Mouse (Mus musculus): ENCODE results near the gene Tbc1d14. TPM values are rescaled to one million over a fixed set of nuclear protein-coding genes. Genes with fewer than 3 reads are reported as not detected.

Tbc1d14 gene
- total and polyA plus RNA-seq, 2 experiments from 2014 or later = 3.9 to 8.3 TPM

- no peak for ATAC-seq (ENCODE audit: insufficient read depth, low read depth)
- H3K9me3 ChIP-seq (replicated peaks; ENCODE audit: control insufficient read depth, low read length) = no peaks in the 10 kb centered on the region
- 12% methylated on average over 8 of the region's 8 CpGs for WGBS
- no peaks in the 10 kb centered on the region for H3K27me3 ChIP-seq (ENCODE audit: control insufficient read depth, insufficient read depth, low read length)
- peak overlapping the region; percentile 80; the same call in 1 of the 2 replicates for H3K27ac ChIP-seq (ENCODE audit: low read depth)
- peak overlapping the region; percentile 80 for H3K9ac ChIP-seq (replicated peaks; ENCODE audit: low read depth, low read length)
- peak overlapping the region; percentile 79 for H3K4me2 ChIP-seq (ENCODE audit: low read depth, low read length)
- no peak for TF ChIP-seq EP300 (IDR thresholded peaks at IDR 0.05; ENCODE audit: low read depth)
- H3K4me3 ChIP-seq (ENCODE audit: low read depth, low read length) = peak overlapping the region; percentile 82
- peaks cover 17% of the 10 kb centered on the region for H3K36me3 ChIP-seq (replicated peaks; ENCODE audit: control insufficient read depth, insufficient read depth, low read length)
- H3K4me1 ChIP-seq (ENCODE audit: control insufficient read depth, insufficient read depth) = peaks cover 12% of the 10 kb centered on the region; the same call in 1 of the 2 replicates
- no peak for DNase-seq (ENCODE audit: low spot score)
These were observed 127.2 kb downstream of the Tbc1d14 start for GRCm38 (mm10) chr5:36465889-36466288.

DNA sequence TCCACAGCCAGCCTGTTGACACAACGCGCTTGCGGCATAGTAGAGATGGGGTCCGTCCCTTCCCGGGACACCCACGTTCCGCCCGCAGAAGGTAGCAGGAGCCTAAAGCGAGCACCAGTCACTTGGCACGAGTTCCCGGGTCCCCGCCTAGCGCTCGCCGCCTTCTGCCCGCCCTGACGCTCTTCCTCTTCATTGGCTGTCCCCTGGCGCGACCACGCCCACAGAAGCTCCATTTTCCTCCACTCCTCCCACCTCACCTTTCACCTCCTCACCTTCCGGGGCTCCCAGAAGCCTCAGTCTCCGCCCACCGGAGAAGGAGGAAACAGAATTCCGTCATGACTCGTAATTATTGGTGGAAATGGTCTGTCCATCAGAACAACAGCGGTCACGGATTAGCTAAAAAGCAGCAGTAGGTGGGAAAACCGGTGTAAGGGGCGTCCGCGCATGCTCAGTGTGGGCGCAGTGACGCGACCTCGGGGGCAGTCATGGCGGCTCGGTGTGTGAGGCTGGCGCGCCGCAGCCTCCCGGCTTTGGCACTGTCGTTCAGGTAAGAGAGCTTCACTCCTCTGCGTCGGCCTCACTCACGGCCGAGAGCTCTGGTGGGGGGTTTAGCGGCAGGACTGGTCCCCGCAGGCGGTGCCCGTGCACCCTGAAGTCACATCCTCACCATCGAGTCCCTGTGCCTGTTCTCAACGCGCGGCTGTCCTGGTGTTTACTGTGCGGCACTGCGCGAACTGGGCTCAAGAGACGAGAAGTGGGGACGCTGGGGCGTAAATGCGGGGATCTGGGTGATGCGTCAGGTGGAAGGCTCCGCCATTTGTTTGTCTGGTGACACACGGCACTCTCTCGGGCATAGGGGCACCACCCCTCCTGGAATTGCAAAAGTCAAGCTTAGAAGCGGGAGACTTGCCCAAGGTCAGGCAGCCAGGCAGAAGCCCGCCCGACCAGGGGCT is 128.1 kb downstream of the Tbc1d14 start, which contains the start of gene Grpel1:
Gene Grpel1, plus strand, starts transcription at position 290 of the 953 bp plus-strand sequence.
- DNase-seq (ENCODE audit: low spot score) = peak; percentile 100

DNA sequence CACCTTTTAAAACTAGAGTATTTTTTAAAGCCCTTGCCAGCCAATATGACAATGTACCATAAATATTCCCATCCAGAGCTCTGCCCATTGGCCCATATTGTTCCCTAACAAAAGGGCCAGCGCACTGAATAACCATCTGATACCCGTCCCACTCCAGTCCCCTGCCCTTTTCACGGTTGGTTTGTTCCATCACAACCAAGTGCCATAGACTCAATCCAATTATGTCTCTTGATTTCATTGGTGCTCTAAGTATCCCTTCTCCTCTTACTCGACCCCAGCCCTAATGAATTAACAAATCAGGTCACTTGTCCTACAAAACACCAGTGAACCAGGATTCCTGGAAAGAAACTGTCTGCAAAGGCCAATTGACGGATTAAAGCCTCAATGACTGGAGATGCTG is 129.7 kb downstream of the Tbc1d14 start:
- ATAC-seq (ENCODE audit: insufficient read depth, low read depth) = no peak
- Histone ChIP-seq H3K27ac (ENCODE audit: low read depth) (no peak overlapping the region), H3K9ac (replicated peaks; ENCODE audit: low read depth, low read length) (no peak overlapping the region), H3K4me1 (ENCODE audit: control insufficient read depth, insufficient read depth) (peaks cover 12% of the 10 kb centered on the region; the same call in 1 of the 2 replicates), H3K9me3 (replicated peaks; ENCODE audit: control insufficient read depth, low read length) (no peaks in the 10 kb centered on the region), H3K27me3 (ENCODE audit: control insufficient read depth, insufficient read depth, low read length) (no peaks in the 10 kb centered on the region), H3K4me3 (ENCODE audit: low read depth, low read length) (no peak overlapping the region), H3K36me3 (replicated peaks; ENCODE audit: control insufficient read depth, insufficient read depth, low read length) (no peaks in the 10 kb centered on the region), H3K4me2 (ENCODE audit: low read depth, low read length) (no peak overlapping the region)
- no peak for DNase-seq (ENCODE audit: low spot score)
- TF ChIP-seq CTCF (IDR thresholded peaks at IDR 0.05; ENCODE audit: low read depth) = no peak
- no peak for TF ChIP-seq EP300 (IDR thresholded peaks at IDR 0.05; ENCODE audit: low read depth)
- WGBS = 62% methylated on average over 5 of the region's 5 CpGs

More for the DNA sequence above, 128.1 kb downstream of the Tbc1d14 start, which contains the start of gene Grpel1:
- H3K9ac ChIP-seq (replicated peaks; ENCODE audit: low read depth, low read length) = peak within 1 kb of the TSS; percentile 80
- under 1% methylated on average over 68 of the region's 68 CpGs for WGBS
- peak within 1 kb of the TSS; percentile 89 for H3K4me2 ChIP-seq (ENCODE audit: low read depth, low read length)
- peak within 1 kb of the TSS; percentile 82 for H3K4me3 ChIP-seq (ENCODE audit: low read depth, low read length)
- no peak for TF ChIP-seq EP300 (IDR thresholded peaks at IDR 0.05; ENCODE audit: low read depth)
- no peak for TF ChIP-seq CTCF (IDR thresholded peaks at IDR 0.05; ENCODE audit: low read depth)
- H3K4me1 ChIP-seq (ENCODE audit: control insufficient read depth, insufficient read depth) = peaks cover 12% of the 10 kb centered on the region; the same call in 1 of the 2 replicates
- peak within 1 kb of the TSS; percentile 80 for H3K27ac ChIP-seq (ENCODE audit: low read depth)
- H3K27me3 ChIP-seq (ENCODE audit: control insufficient read depth, insufficient read depth, low read length) = no peaks in the 10 kb centered on the region
- ATAC-seq (ENCODE audit: insufficient read depth, low read depth) = peak; percentile 94
- H3K36me3 ChIP-seq (replicated peaks; ENCODE audit: control insufficient read depth, insufficient read depth, low read length) = peaks cover 9% of the 10 kb centered on the region
- H3K9me3 ChIP-seq (replicated peaks; ENCODE audit: control insufficient read depth, low read length) = no peaks in the 10 kb centered on the region

DNA sequence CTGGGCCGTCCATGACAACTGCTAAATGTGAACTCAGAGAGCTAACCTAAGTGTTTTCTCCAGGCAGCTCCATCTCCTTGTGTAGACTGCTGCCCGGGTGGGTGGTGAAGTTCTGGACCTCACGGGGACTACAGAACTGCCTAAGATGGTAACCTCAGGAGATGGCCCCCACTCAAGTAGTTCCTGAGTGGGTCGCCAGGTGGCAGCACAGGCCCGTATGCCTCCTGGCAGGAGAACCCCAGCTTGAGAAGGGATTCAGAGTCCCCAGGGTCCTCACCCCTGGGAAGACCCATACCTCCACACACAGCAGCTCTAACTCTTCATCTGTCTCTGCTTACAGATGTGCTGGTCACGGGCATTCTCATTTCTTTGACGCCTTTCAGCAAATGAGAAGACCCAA is 130.3 kb downstream of the Tbc1d14 start:
- DNase-seq (ENCODE audit: low spot score) = no peak
- Histone ChIP-seq H3K4me2 (ENCODE audit: low read depth, low read length) (no peak overlapping the region), H3K9me3 (replicated peaks; ENCODE audit: control insufficient read depth, low read length) (no peaks in the 10 kb centered on the region), H3K27me3 (ENCODE audit: control insufficient read depth, insufficient read depth, low read length) (0 out of 2 replicates have a peak, but pooled peaks cover 4% of the 10 kb centered on the region), H3K4me1 (ENCODE audit: control insufficient read depth, insufficient read depth) (peaks cover 12% of the 10 kb centered on the region; the same call in 1 of the 2 replicates), H3K36me3 (replicated peaks; ENCODE audit: control insufficient read depth, insufficient read depth, low read length) (no peaks in the 10 kb centered on the region), H3K27ac (ENCODE audit: low read depth) (no peak overlapping the region), H3K9ac (replicated peaks; ENCODE audit: low read depth, low read length) (no peak overlapping the region), H3K4me3 (ENCODE audit: low read depth, low read length) (no peak overlapping the region)
- ATAC-seq (ENCODE audit: insufficient read depth, low read depth) = no peak
- TF ChIP-seq CTCF (IDR thresholded peaks at IDR 0.05; ENCODE audit: low read depth) = peak; percentile 78
- TF ChIP-seq EP300 (IDR thresholded peaks at IDR 0.05; ENCODE audit: low read depth) = no peak
- 17% methylated on average over 7 of the region's 7 CpGs for WGBS

- H3K9ac ChIP-seq (replicated peaks; ENCODE audit: low read depth, low read length) = no peak overlapping the region
- TF ChIP-seq CTCF (IDR thresholded peaks at IDR 0.05; ENCODE audit: low read depth) = no peak
- no peak for TF ChIP-seq EP300 (IDR thresholded peaks at IDR 0.05; ENCODE audit: low read depth)
- H3K36me3 ChIP-seq (replicated peaks; ENCODE audit: control insufficient read depth, insufficient read depth, low read length) = no peaks in the 10 kb centered on the region
- no peak for DNase-seq (ENCODE audit: low spot score)
- WGBS = 45% methylated on average over 2 of the region's 2 CpGs
- H3K4me3 ChIP-seq (ENCODE audit: low read depth, low read length) = no peak overlapping the region
- H3K27me3 ChIP-seq (ENCODE audit: control insufficient read depth, insufficient read depth, low read length) = peaks cover 11% of the 10 kb centered on the region
- no peak overlapping the region for H3K27ac ChIP-seq (ENCODE audit: low read depth)
- peaks cover 12% of the 10 kb centered on the region; the same call in 1 of the 2 replicates for H3K4me1 ChIP-seq (ENCODE audit: control insufficient read depth, insufficient read depth)
- no peaks in the 10 kb centered on the region for H3K9me3 ChIP-seq (replicated peaks; ENCODE audit: control insufficient read depth, low read length)
- H3K4me2 ChIP-seq (ENCODE audit: low read depth, low read length) = no peak overlapping the region
- ATAC-seq (ENCODE audit: insufficient read depth, low read depth) = no peak
These were observed 131.8 kb downstream of the Tbc1d14 start for GRCm38 (mm10) chr5:36461231-36461630.

Measured in heart, postnatal 0 days (tissue).